Mouse (Mus musculus): ENCODE measurements at regions not wholly inside any gene's neighbourhood (a gene's known extent, or its start where the extent isn't known, plus 50 kb on each side); places are given as distances from the start of the nearest gene placed in this dataset.

GRCm38 (mm10) chr12:109738201-109738600 is 138.1 kb upstream of the Rtl1 start:
- Histone ChIP-seq H3K4me1 (no peaks in the 10 kb centered on the region), H3K36me3 (peaks cover 69% of the 10 kb centered on the region), H3K4me3 (no peak overlapping the region), H3K27ac (no peak overlapping the region), H3K9me3 (no peaks in the 10 kb centered on the region), H3K9ac (no peak overlapping the region), H3K27me3 (no peaks in the 10 kb centered on the region), H3K4me2 (replicated peaks) (no peak overlapping the region)
- no peak for ATAC-seq (ENCODE audit: insufficient number of reproducible peaks, insufficient read depth, low FRiP score, low TSS enrichment)
- 96% methylated on average over 10 of the region's 10 CpGs for WGBS

DNA sequence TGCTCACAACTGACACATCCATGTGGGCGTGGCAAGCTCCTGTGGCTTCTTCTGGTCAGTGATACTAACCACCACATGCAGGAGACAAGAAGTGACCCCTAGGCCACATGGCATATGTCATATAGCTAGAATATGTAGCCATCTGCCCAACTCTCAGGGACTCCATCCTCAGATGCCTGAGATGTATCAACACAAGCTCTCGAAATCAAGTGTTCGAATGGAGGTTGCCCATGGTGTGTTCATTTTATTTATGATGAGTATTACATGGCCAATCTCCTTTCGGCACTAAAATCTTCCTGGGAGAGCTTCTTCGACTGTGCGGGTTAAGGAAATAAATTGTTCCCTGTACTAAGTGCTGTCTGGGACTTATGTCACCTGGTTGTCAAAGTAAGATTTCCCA is 138.8 kb upstream of the Rtl1 start:
- Histone ChIP-seq H3K9me3 (no peaks in the 10 kb centered on the region), H3K4me2 (replicated peaks) (no peak overlapping the region), H3K27me3 (no peaks in the 10 kb centered on the region), H3K4me3 (no peak overlapping the region), H3K27ac (no peak overlapping the region), H3K36me3 (peaks cover 69% of the 10 kb centered on the region), H3K9ac (no peak overlapping the region), H3K4me1 (no peaks in the 10 kb centered on the region)
- ATAC-seq (ENCODE audit: insufficient number of reproducible peaks, insufficient read depth, low FRiP score, low TSS enrichment): no peak
- 91% methylated on average over 6 of the region's 6 CpGs for WGBS

GRCm38 (mm10) chr12:109742486-109742885 is 142.4 kb upstream of the Rtl1 start:
- Histone ChIP-seq H3K27ac (no peak overlapping the region), H3K4me1 (peaks cover 17% of the 10 kb centered on the region), H3K27me3 (no peaks in the 10 kb centered on the region), H3K4me3 (no peak overlapping the region), H3K9ac (no peak overlapping the region), H3K4me2 (replicated peaks) (no peak overlapping the region), H3K36me3 (peaks cover 47% of the 10 kb centered on the region), H3K9me3 (no peaks in the 10 kb centered on the region)
- no peak for ATAC-seq (ENCODE audit: insufficient number of reproducible peaks, insufficient read depth, low FRiP score, low TSS enrichment)
- WGBS: 88% methylated on average over 11 of the region's 11 CpGs

- no peak overlapping the region for H3K9ac ChIP-seq
- 89% methylated on average over 24 of the region's 24 CpGs for WGBS
- no peaks in the 10 kb centered on the region for H3K27me3 ChIP-seq
- no peak overlapping the region for H3K27ac ChIP-seq
- ATAC-seq (ENCODE audit: insufficient number of reproducible peaks, insufficient read depth, low FRiP score, low TSS enrichment): no peak
- peaks cover 48% of the 10 kb centered on the region for H3K36me3 ChIP-seq
- H3K4me2 ChIP-seq (replicated peaks): no peak overlapping the region
- no peaks in the 10 kb centered on the region for H3K9me3 ChIP-seq
- H3K4me3 ChIP-seq: no peak overlapping the region
- peaks cover 17% of the 10 kb centered on the region for H3K4me1 ChIP-seq
These were observed 143.0 kb upstream of the Rtl1 start for GRCm38 (mm10) chr12:109743036-109743650.

DNA sequence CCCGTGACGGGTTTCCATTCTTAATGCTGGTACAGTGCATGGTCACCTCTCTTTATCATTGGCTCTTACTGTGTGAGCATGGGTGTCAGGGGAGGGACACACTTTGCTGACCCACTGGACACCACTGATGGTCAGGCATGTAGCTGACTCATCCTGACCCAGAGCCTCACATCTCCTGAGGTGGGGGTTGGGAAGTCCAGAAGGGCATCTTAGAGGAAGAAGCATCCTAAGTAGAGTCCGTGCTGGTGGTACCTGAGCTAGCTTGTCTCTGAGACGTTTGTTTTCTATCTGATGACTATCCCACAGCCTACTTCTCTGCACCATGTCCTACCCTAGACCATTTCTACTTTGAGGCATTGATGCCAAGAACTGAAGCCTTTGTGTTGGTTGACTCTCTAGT is 144.1 kb upstream of the Rtl1 start:
- Histone ChIP-seq H3K27me3 (no peaks in the 10 kb centered on the region), H3K27ac (no peak overlapping the region), H3K36me3 (peaks cover 42% of the 10 kb centered on the region), H3K4me2 (replicated peaks) (no peak overlapping the region), H3K4me3 (no peak overlapping the region), H3K9me3 (no peaks in the 10 kb centered on the region), H3K4me1 (peaks cover 26% of the 10 kb centered on the region), H3K9ac (no peak overlapping the region)
- ATAC-seq (ENCODE audit: insufficient number of reproducible peaks, insufficient read depth, low FRiP score, low TSS enrichment): no peak
- 94% methylated on average over 4 of the region's 4 CpGs for WGBS

- H3K4me3 ChIP-seq: no peak overlapping the region
- no peak overlapping the region for H3K9ac ChIP-seq
- H3K9me3 ChIP-seq: no peaks in the 10 kb centered on the region
- H3K36me3 ChIP-seq: peaks cover 32% of the 10 kb centered on the region
- WGBS: 43% methylated on average over 15 of the region's 15 CpGs
- peaks cover 40% of the 10 kb centered on the region for H3K4me1 ChIP-seq
- no peaks in the 10 kb centered on the region for H3K27me3 ChIP-seq
- no peak for ATAC-seq (ENCODE audit: insufficient number of reproducible peaks, insufficient read depth, low FRiP score, low TSS enrichment)
- H3K27ac ChIP-seq: peak overlapping the region; percentile 52
- no peak overlapping the region for H3K4me2 ChIP-seq (replicated peaks)
These were observed 145.8 kb upstream of the Rtl1 start for GRCm38 (mm10) chr12:109745731-109746484.

- ATAC-seq (ENCODE audit: insufficient number of reproducible peaks, insufficient read depth, low FRiP score, low TSS enrichment): no peak
- no peak overlapping the region for H3K27ac ChIP-seq
- WGBS: 86% methylated on average over 5 of the region's 5 CpGs
- no peak overlapping the region for H3K4me2 ChIP-seq (replicated peaks)
- H3K36me3 ChIP-seq: peaks cover 25% of the 10 kb centered on the region
- no peak overlapping the region for H3K9ac ChIP-seq
- no peak overlapping the region for H3K4me3 ChIP-seq
- peaks cover 40% of the 10 kb centered on the region for H3K4me1 ChIP-seq
- H3K9me3 ChIP-seq: no peaks in the 10 kb centered on the region
- H3K27me3 ChIP-seq: no peaks in the 10 kb centered on the region
These were observed 147.1 kb upstream of the Rtl1 start for GRCm38 (mm10) chr12:109747201-109747600.

GRCm38 (mm10) chr12:109747776-109748175 is 147.6 kb upstream of the Rtl1 start:
- H3K27ac ChIP-seq: no peak overlapping the region

DNA sequence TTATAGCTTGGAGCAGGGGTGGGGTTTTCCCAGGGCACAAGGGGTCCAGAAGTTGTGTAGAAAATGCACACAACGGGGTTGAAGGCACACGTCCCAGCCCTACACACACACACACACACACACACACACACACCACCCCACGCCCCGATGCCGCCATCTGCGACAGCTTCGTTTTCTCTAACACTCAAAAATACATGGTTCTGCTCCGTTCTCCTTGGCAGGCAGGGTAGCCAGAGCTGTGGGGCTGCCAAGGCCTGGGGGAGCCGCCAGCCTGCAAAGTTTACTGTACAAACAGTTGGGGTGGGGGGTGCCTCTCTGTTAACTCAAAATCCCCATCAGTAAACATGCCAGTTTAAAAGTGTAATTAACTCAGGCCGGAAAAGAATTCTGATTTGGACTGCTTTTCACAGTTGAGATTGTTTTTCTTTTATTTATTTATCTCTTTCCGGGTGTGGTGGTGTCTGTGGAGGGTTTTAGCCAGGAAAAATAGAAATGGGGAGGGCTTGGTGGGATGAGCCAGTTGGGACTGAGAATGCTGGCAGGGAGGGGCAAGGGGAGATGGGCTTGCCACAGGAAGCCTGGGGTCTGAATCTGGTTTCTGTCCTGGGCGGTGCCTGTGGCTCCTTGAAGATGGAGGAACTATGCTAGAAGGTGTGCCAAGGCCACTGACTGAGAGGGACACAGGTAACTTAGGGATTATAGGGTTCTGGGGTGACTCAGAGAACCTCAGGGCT is 148.4 kb upstream of the Rtl1 start:
- Histone ChIP-seq H3K36me3 (peaks cover 12% of the 10 kb centered on the region; the same call in 1 of the 2 replicates), H3K4me2 (replicated peaks) (no peak overlapping the region), H3K27me3 (no peaks in the 10 kb centered on the region), H3K9me3 (no peaks in the 10 kb centered on the region), H3K9ac (no peak overlapping the region), H3K4me3 (no peak overlapping the region), H3K27ac (peak overlapping the region; percentile 46; the same call in 1 of the 2 replicates), H3K4me1 (peaks cover 40% of the 10 kb centered on the region)
- WGBS: 74% methylated on average over 12 of the region's 12 CpGs
- ATAC-seq (ENCODE audit: insufficient number of reproducible peaks, insufficient read depth, low FRiP score, low TSS enrichment): no peak

More at GRCm38 (mm10) chr12:109747776-109748175, 147.6 kb upstream of the Rtl1 start:
- peaks cover 40% of the 10 kb centered on the region for H3K4me1 ChIP-seq
- peaks cover 19% of the 10 kb centered on the region for H3K36me3 ChIP-seq
- WGBS: 77% methylated on average over 13 of the region's 13 CpGs
- no peaks in the 10 kb centered on the region for H3K27me3 ChIP-seq
- no peak overlapping the region for H3K9ac ChIP-seq
- H3K4me2 ChIP-seq (replicated peaks): no peak overlapping the region
- no peak for ATAC-seq (ENCODE audit: insufficient number of reproducible peaks, insufficient read depth, low FRiP score, low TSS enrichment)
- no peaks in the 10 kb centered on the region for H3K9me3 ChIP-seq
- no peak overlapping the region for H3K4me3 ChIP-seq

DNA sequence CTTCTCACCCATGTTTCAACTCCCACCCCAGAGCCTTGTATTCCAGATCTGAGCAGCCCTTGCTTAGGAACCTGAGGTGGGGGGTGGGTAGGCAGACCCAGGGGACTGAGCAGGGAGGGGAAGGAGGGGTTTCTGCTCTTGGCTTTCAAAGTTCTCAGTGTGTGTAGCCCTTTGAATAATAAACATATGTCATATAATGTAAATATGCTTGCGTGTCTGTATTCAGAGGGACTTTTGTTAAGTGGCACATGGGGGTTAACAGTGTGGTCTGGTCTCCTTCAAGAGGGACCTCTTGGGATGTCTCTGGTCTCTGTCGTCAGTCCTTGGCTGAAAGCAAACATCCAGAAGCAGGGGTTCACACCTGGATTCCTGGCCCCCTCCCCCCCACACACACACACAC is 149.1 kb upstream of the Rtl1 start:
- WGBS: 25% methylated on average over 2 of the region's 2 CpGs
- H3K36me3 ChIP-seq: 0 out of 2 replicates have a peak, but pooled peaks cover 7% of the 10 kb centered on the region
- H3K4me2 ChIP-seq (replicated peaks): peak overlapping the region; percentile 46
- no peaks in the 10 kb centered on the region for H3K27me3 ChIP-seq
- H3K9ac ChIP-seq: no peak overlapping the region
- H3K4me1 ChIP-seq: peaks cover 40% of the 10 kb centered on the region
- H3K9me3 ChIP-seq: no peaks in the 10 kb centered on the region
- peak; percentile 26; the same call in 1 of the 2 replicates for ATAC-seq (ENCODE audit: insufficient number of reproducible peaks, insufficient read depth, low FRiP score, low TSS enrichment)
- no peak overlapping the region for H3K4me3 ChIP-seq
- peak overlapping the region; percentile 77 for H3K27ac ChIP-seq

DNA sequence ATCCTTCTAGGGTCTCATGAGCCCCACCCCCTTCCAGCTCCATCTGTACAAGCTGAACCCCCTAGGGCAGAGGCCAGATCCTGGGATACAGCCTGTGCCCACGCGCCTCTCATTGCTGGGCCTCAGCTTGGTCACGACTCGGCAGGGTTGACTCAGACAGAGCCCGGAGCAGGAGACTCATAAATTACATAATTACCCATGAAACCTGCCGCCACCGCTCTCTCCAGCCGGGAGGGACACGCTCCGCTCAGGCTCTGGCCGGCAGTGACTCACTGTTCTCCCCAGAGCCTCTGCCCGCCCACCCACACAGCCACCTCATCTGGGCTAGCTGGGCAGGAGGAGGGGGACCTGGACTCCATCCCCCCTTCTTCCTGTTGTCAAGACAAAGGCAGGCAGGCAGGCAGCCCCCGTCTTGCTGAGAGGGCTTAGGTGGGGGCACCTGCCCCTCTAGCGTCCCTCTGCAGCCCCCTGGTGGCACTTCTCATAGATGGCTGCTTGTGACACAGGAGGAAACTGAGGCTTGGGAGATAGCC is 149.6 kb upstream of the Rtl1 start:
- Histone ChIP-seq H3K4me2 (replicated peaks) (peak overlapping the region; percentile 46), H3K27ac (peak overlapping the region; percentile 77), H3K4me1 (peaks cover 40% of the 10 kb centered on the region), H3K36me3 (0 out of 2 replicates have a peak, but pooled peaks cover 7% of the 10 kb centered on the region), H3K9ac (peak overlapping the region; percentile 38; the same call in 1 of the 2 replicates), H3K4me3 (no peak overlapping the region), H3K27me3 (no peaks in the 10 kb centered on the region), H3K9me3 (no peaks in the 10 kb centered on the region)
- WGBS: 2% methylated on average over 14 of the region's 14 CpGs
- ATAC-seq (ENCODE audit: insufficient number of reproducible peaks, insufficient read depth, low FRiP score, low TSS enrichment): peak; percentile 61
